Comparison of ENCODE assay signal across 32 mouse cellular contexts in genomic region chr10:82771595-82772170, GRCm38 (mm10). TPM values are rescaled to one million over a fixed set of nuclear protein-coding genes. Genes with fewer than 3 reads are reported as not detected.
DNase-seq lines count a peak whose midpoint lies in the region; ATAC-seq and TF ChIP-seq lines count a peak whose summit lies in the region.
"Had no signal": no experiment of that assay in that cellular context is flagged by ENCODE, and none has a peak within 500 bp of the region (broad histone marks: within the 10 kb centered on the region; RNA-seq: fewer than 3 reads in every experiment).

No protein-coding gene starts in this region.

- DNase-seq in hindbrain, embryonic 11.5 days (ENCODE audit: low spot score) = no peak
- DNase-seq in NIH3T3 (ENCODE audit: low read depth) = peak; percentile 20
- DNase-seq in heart, postnatal 10 days = no peak
- DNase-seq: adrenal gland, postnatal 25 days; B cell, adult 2 months; cerebellum, adult 11-12 months; cerebellum, adult 9-11 months; forebrain, postnatal 0 days; heart, adult 2 months; heart, postnatal 14 days; kidney, adult 9 months; kidney, postnatal 10 days; layer of hippocampus, adult 9-11 months; liver, embryonic 13.5 days; lung, adult 18-20 months; lung, postnatal 4 days; right cerebral cortex, adult 18-20 months; right cerebral cortex, postnatal 4 days; thymus, adult 2 months; thymus, postnatal 36 days had no signal

- no peak for TF ChIP-seq CTCF in E14TG2a.4 (conservative IDR thresholded peaks at IDR 0.05; ENCODE audit: low read length)
- TF ChIP-seq CTCF in intestine, postnatal 0 days (IDR thresholded peaks at IDR 0.05; ENCODE audit: low read depth) = no peak

- intact Hi-C loops in heart, postnatal 10 days (cut with DNase I) = no loop called here

- no peak overlapping the region for H3K9ac ChIP-seq in hindbrain, embryonic 15.5 days
- no peak overlapping the region for H3K9ac ChIP-seq in hindbrain, embryonic 11.5 days (ENCODE audit: low read depth, low read length)
- H3K9ac ChIP-seq in neural tube, embryonic 15.5 days (replicated peaks) = no peak overlapping the region
- no peak overlapping the region for H3K9ac ChIP-seq in intestine, postnatal 0 days (ENCODE audit: low read depth, low read length)
- H3K9ac ChIP-seq: embryonic facial prominence, embryonic 15.5 days; forebrain, embryonic 12.5 days; forebrain, postnatal 0 days; heart, embryonic 13.5 days; limb, embryonic 15.5 days; liver, embryonic 13.5 days; midbrain, embryonic 15.5 days had no signal

- no peak overlapping the region for H3K4me3 ChIP-seq in hindbrain, embryonic 15.5 days
- no peak overlapping the region for H3K4me3 ChIP-seq in hindbrain, embryonic 11.5 days (ENCODE audit: low read depth, low read length)
- H3K4me3 ChIP-seq in E14TG2a.4 (replicated peaks; ENCODE audit: low read length) = peak overlapping the region; percentile 58
- no peak overlapping the region for H3K4me3 ChIP-seq in neural tube, embryonic 15.5 days (replicated peaks)
- no peak overlapping the region for H3K4me3 ChIP-seq in intestine, postnatal 0 days (ENCODE audit: low read depth, low read length)
- H3K4me3 ChIP-seq: embryonic facial prominence, embryonic 15.5 days; forebrain, embryonic 12.5 days; heart, adult 2 months; heart, embryonic 13.5 days; limb, embryonic 10.5 days; limb, embryonic 15.5 days; liver, embryonic 13.5 days; megakaryocyte, embryonic 14.5 days; midbrain, embryonic 15.5 days had no signal

- H3K9me3 ChIP-seq in hindbrain, embryonic 15.5 days = no peaks in the 10 kb centered on the region
- no peaks in the 10 kb centered on the region for H3K9me3 ChIP-seq in hindbrain, embryonic 11.5 days (ENCODE audit: control insufficient read depth, low read length)
- no peaks in the 10 kb centered on the region for H3K9me3 ChIP-seq in E14TG2a.4 (ENCODE audit: low read length)
- no peaks in the 10 kb centered on the region for H3K9me3 ChIP-seq in neural tube, embryonic 15.5 days (replicated peaks)
- H3K9me3 ChIP-seq in intestine, postnatal 0 days (ENCODE audit: control insufficient read depth) = no peaks in the 10 kb centered on the region
- H3K9me3 ChIP-seq: embryonic facial prominence, embryonic 15.5 days; forebrain, embryonic 12.5 days; limb, embryonic 10.5 days; limb, embryonic 15.5 days; liver, embryonic 13.5 days; midbrain, embryonic 15.5 days had no signal

- H3K27ac ChIP-seq in hindbrain, embryonic 15.5 days (replicated peaks) = no peak overlapping the region
- H3K27ac ChIP-seq in hindbrain, embryonic 11.5 days (ENCODE audit: low read depth, low read length) = no peak overlapping the region
- H3K27ac ChIP-seq in neural tube, embryonic 15.5 days (replicated peaks) = no peak overlapping the region
- H3K27ac ChIP-seq in intestine, postnatal 0 days (ENCODE audit: low read depth, low read length) = no peak overlapping the region
- H3K27ac ChIP-seq: embryonic facial prominence, embryonic 15.5 days; forebrain, embryonic 12.5 days; heart, adult 2 months; heart, embryonic 13.5 days; limb, embryonic 10.5 days; limb, embryonic 15.5 days; liver, embryonic 13.5 days; midbrain, embryonic 15.5 days had no signal

- H3K36me3 ChIP-seq in hindbrain, embryonic 15.5 days = no peaks in the 10 kb centered on the region
- no peaks in the 10 kb centered on the region for H3K36me3 ChIP-seq in hindbrain, embryonic 11.5 days (ENCODE audit: control insufficient read depth, insufficient read depth, low read length)
- peaks cover 3% of the 10 kb centered on the region; the same call in 1 of the 2 replicates for H3K36me3 ChIP-seq in E14TG2a.4 (ENCODE audit: insufficient read depth, low read length)
- H3K36me3 ChIP-seq in neural tube, embryonic 15.5 days = no peaks in the 10 kb centered on the region
- H3K36me3 ChIP-seq in intestine, postnatal 0 days (ENCODE audit: control insufficient read depth, insufficient read depth) = no peaks in the 10 kb centered on the region
- H3K36me3 ChIP-seq: embryonic facial prominence, embryonic 15.5 days; forebrain, embryonic 12.5 days; heart, embryonic 13.5 days; limb, embryonic 10.5 days; limb, embryonic 15.5 days; liver, embryonic 13.5 days; midbrain, embryonic 15.5 days had no signal

- H3K4me1 ChIP-seq in hindbrain, embryonic 15.5 days (replicated peaks) = no peaks in the 10 kb centered on the region
- no peaks in the 10 kb centered on the region for H3K4me1 ChIP-seq in hindbrain, embryonic 11.5 days (replicated peaks; ENCODE audit: control insufficient read depth, insufficient read depth, low read length)
- H3K4me1 ChIP-seq in E14TG2a.4 (replicated peaks; ENCODE audit: low read depth, low read length) = peaks cover 71% of the 10 kb centered on the region
- H3K4me1 ChIP-seq in neural tube, embryonic 15.5 days = no peaks in the 10 kb centered on the region
- no peaks in the 10 kb centered on the region for H3K4me1 ChIP-seq in intestine, postnatal 0 days (replicated peaks; ENCODE audit: control insufficient read depth, insufficient read depth, low read length)
- H3K4me1 ChIP-seq: embryonic facial prominence, embryonic 15.5 days; forebrain, embryonic 12.5 days; heart, embryonic 13.5 days; limb, embryonic 15.5 days; midbrain, embryonic 15.5 days had no signal

- peak; percentile 73 for ATAC-seq in hindbrain, embryonic 15.5 days (ENCODE audit: low FRiP score, low read depth)
- no peak for ATAC-seq in hindbrain, embryonic 11.5 days (ENCODE audit: low FRiP score)
- ATAC-seq in neural tube, embryonic 15.5 days (ENCODE audit: low FRiP score) = peak; percentile 83
- ATAC-seq in intestine, postnatal 0 days = no peak
- ATAC-seq: forebrain, postnatal 0 days; lung, postnatal 0 days; midbrain, embryonic 15.5 days had no signal

- 61% methylated on average over 9 of the region's 9 CpGs for WGBS in hindbrain, embryonic 15.5 days
- 77% methylated on average over 9 of the region's 9 CpGs for WGBS in hindbrain, embryonic 11.5 days
- WGBS in neural tube, embryonic 15.5 days = 39% methylated on average over 9 of the region's 9 CpGs
- WGBS in intestine, postnatal 0 days = 74% methylated on average over 9 of the region's 9 CpGs

- H3K27me3 ChIP-seq in hindbrain, embryonic 15.5 days = no peaks in the 10 kb centered on the region
- H3K27me3 ChIP-seq in hindbrain, embryonic 11.5 days (ENCODE audit: control insufficient read depth, insufficient read depth, low read length) = no peaks in the 10 kb centered on the region
- H3K27me3 ChIP-seq in E14TG2a.4 (ENCODE audit: insufficient read depth, low read length) = no peaks in the 10 kb centered on the region
- no peaks in the 10 kb centered on the region for H3K27me3 ChIP-seq in neural tube, embryonic 15.5 days (replicated peaks)
- no peaks in the 10 kb centered on the region for H3K27me3 ChIP-seq in intestine, postnatal 0 days (replicated peaks; ENCODE audit: control insufficient read depth, insufficient read depth, low read length)
- H3K27me3 ChIP-seq: embryonic facial prominence, embryonic 15.5 days; forebrain, embryonic 12.5 days; heart, embryonic 13.5 days; limb, embryonic 15.5 days; midbrain, embryonic 15.5 days had no signal

- no peak overlapping the region for H3K4me2 ChIP-seq in hindbrain, embryonic 15.5 days
- H3K4me2 ChIP-seq in hindbrain, embryonic 11.5 days (replicated peaks; ENCODE audit: low read depth, low read length) = no peak overlapping the region
- H3K4me2 ChIP-seq in neural tube, embryonic 15.5 days = no peak overlapping the region
- no peak overlapping the region for H3K4me2 ChIP-seq in intestine, postnatal 0 days (replicated peaks; ENCODE audit: low read depth)
- H3K4me2 ChIP-seq: embryonic facial prominence, embryonic 15.5 days; forebrain, embryonic 12.5 days; heart, embryonic 13.5 days; limb, embryonic 15.5 days; liver, embryonic 13.5 days; midbrain, embryonic 15.5 days had no signal

RNA-seq across cellular contexts. Expression of gene Nfyb, which starts 7.7 kb away (rescaled TPM):
- 39.0 and 39.2 TPM in 2 replicates for polyA plus RNA-seq in hindbrain, embryonic 15.5 days (2015; fragmentation: Nextera tagmentation; extraction: Ambion mirVana)
- 60.7 and 68.2 TPM in 2 replicates for polyA plus RNA-seq in hindbrain, embryonic 11.5 days (2014; fragmentation: Nextera tagmentation; extraction: Ambion mirVana)
- polyA plus RNA-seq in neural tube, embryonic 15.5 days (2015; fragmentation: Nextera tagmentation; extraction: Ambion mirVana) = 35.9 and 38.5 TPM in 2 replicates
- 19.8 and 20.2 TPM in 2 replicates for polyA plus RNA-seq in intestine, postnatal 0 days (2015; fragmentation: Nextera tagmentation; extraction: Ambion mirVana)
- 10 to 100 TPM; 18.4 to 19.9 TPM for total RNA-seq in heart, postnatal 10 days (2021)

Comparison
In these comparisons a context has a peak if more than half of its experiments do, and no peak if none do; other contexts are left out.
1. ATAC-seq: peak in hindbrain, embryonic 15.5 days (single experiment) and neural tube, embryonic 15.5 days (single experiment); none in hindbrain, embryonic 11.5 days (single experiment) and intestine, postnatal 0 days (single experiment).